7 mouse cellular contexts compared by ENCODE assay signal in genomic region chr3:142282706-142283105, GRCm38 (mm10).
DNase-seq lines count a peak whose midpoint lies in the region; ATAC-seq lines count a peak whose summit lies in the region.

No protein-coding gene starts in this region.

- H3K9me3 ChIP-seq in intestine, embryonic 14.5 days (ENCODE audit: control insufficient read depth, low read length) = no peaks in the 10 kb centered on the region
- H3K9me3 ChIP-seq in megakaryocyte, embryonic 14.5 days = no peaks in the 10 kb centered on the region

- intact Hi-C loops in left cerebral cortex, postnatal 10 days (cut with DNase I) = loop anchor here (2.0 kb wide), 1 partner anchor 194 kb away; no protein-coding TSS in a partner anchor

- H3K9ac ChIP-seq in intestine, embryonic 14.5 days (ENCODE audit: low read length) = no peak overlapping the region

- WGBS in intestine, embryonic 14.5 days = 42% methylated on average over 9 of the region's 9 CpGs

- peaks cover 7% of the 10 kb centered on the region for H3K4me1 ChIP-seq in intestine, embryonic 14.5 days (replicated peaks; ENCODE audit: control insufficient read depth, insufficient read depth, low read length)
- H3K4me1 ChIP-seq in megakaryocyte, embryonic 14.5 days = peaks cover 25% of the 10 kb centered on the region

- peak; percentile 91 for ATAC-seq in activated CD4-positive, CD25-positive, alpha-beta regulatory T cell, adult 4 months
- ATAC-seq in intestine, embryonic 14.5 days (replicated peaks; ENCODE audit: low FRiP score, low TSS enrichment, low read depth) = peak; percentile 71; the same call in 1 of the 2 replicates

- peak overlapping the region; percentile 14; the same call in 1 of the 2 replicates for H3K4me2 ChIP-seq in intestine, embryonic 14.5 days (ENCODE audit: low read length)

- no peaks in the 10 kb centered on the region for H3K27me3 ChIP-seq in intestine, embryonic 14.5 days (replicated peaks; ENCODE audit: control insufficient read depth, insufficient read depth, low read length)
- no peaks in the 10 kb centered on the region for H3K27me3 ChIP-seq in megakaryocyte, embryonic 14.5 days (replicated peaks)

- DNase-seq in cerebellum, postnatal 14 days = peak; percentile 74
- peak; percentile 47 to 69 for DNase-seq in frontal cortex, postnatal 14 days (ENCODE audit: low spot score in 2 of 2)
- DNase-seq in intestine, embryonic 14.5 days (ENCODE audit: low spot score) = peak; percentile 66
- peak; percentile 60 to 63 for DNase-seq in left cerebral cortex, postnatal 10 days (ENCODE audit: extremely low spot score in 1 of 2, low spot score in 2 of 2)
- peak; percentile 56 for DNase-seq in right cerebral cortex, postnatal 14 days

- H3K4me3 ChIP-seq in intestine, embryonic 14.5 days (ENCODE audit: low read depth, low read length) = no peak overlapping the region
- H3K4me3 ChIP-seq in megakaryocyte, embryonic 14.5 days (replicated peaks) = peak overlapping the region; percentile 90

- H3K36me3 ChIP-seq in intestine, embryonic 14.5 days (ENCODE audit: control insufficient read depth, insufficient read depth, low read length) = no peaks in the 10 kb centered on the region
- peaks cover 37% of the 10 kb centered on the region for H3K36me3 ChIP-seq in megakaryocyte, embryonic 14.5 days (replicated peaks; ENCODE audit: low read length)

- H3K27ac ChIP-seq in intestine, embryonic 14.5 days (ENCODE audit: low read depth) = no peak overlapping the region
